Mouse (Mus musculus) forebrain, embryonic 10.5 days (tissue): ENCODE measurements around the gene Zfp493. TPM values are rescaled to one million over a fixed set of nuclear protein-coding genes. Genes with fewer than 3 reads are reported as not detected.
"Not testable (repeated sequence)": the region's sequence is repeated elsewhere in the genome, so short reads cannot be mapped to it uniquely, and the experiment has no call there.

Source experiments
- DNase-seq: peaks from one replicate; pipeline ENCODE4 v3.0.0-alpha.2; 2017; ENCODE audit warnings: low spot score; ENCODE audit errors: extremely low spot score
- H3K27ac ChIP-seq: fragments of 300-500 bp; sonication (generic); 2 replicates; pipeline ENCODE4 v1.5.1; 2016; ENCODE audit warnings: mild to moderate bottlenecking
- H3K27me3 ChIP-seq: fragments of 300-500 bp; sonication (generic); 2 replicates; pipeline ENCODE4 v1.6.1; 2016; ENCODE audit warnings: mild to moderate bottlenecking; ENCODE audit not compliant: poor library complexity, severe bottlenecking
- H3K36me3 ChIP-seq: fragments of 300-500 bp; sonication (generic); replicated peaks from 2 replicates; pipeline ENCODE4 v1.6.1; 2016; ENCODE audit warnings: mild to moderate bottlenecking, moderate library complexity
- H3K4me1 ChIP-seq: fragments of 300-500 bp; sonication (generic); 2 replicates; pipeline ENCODE4 v1.6.1; 2016
- H3K4me3 ChIP-seq: fragments of 300-500 bp; sonication (generic); 2 replicates; pipeline ENCODE4 v1.5.1; 2016; ENCODE audit warnings: mild to moderate bottlenecking, moderate library complexity
- H3K9me3 ChIP-seq: fragments of 300-500 bp; sonication (generic); 2 replicates; pipeline ENCODE4 v1.6.1; 2016; ENCODE audit warnings: mild to moderate bottlenecking, moderate library complexity
- WGBS: fragments of 180-500 bp; shearing (Covaris S2); methylation state at CpG from one replicate; pipeline ENCODE4 v1.1.7; 2016; 5-methylcytosine and 5-hydroxymethylcytosine counted together
- polyA plus RNA-seq: library from polyadenylated mRNA; unstranded; fragments of >200 nt; fragmentation: Nextera tagmentation; extraction: Ambion mirVana; gene quantifications from 2 replicates; pipeline ENCODE4 v1.2.1, GENCODE M21; 2016

The Zfp493 gene
- 4.3 and 4.6 TPM in 2 replicates for polyA plus RNA-seq

- DNase-seq = peak; percentile 56
- Histone ChIP-seq H3K4me1 (peaks cover 8% of the 10 kb centered on the region), H3K27ac (peak within 1 kb of the TSS; percentile 82), H3K27me3 (no peaks in the 10 kb centered on the region), H3K4me3 (peak within 1 kb of the TSS; percentile 61), H3K36me3 (peaks cover 6% of the 10 kb centered on the region), H3K9me3 (peaks cover 4% of the 10 kb centered on the region; the same call in 1 of the 2 replicates)
- WGBS = 8% methylated on average over 26 of the region's 26 CpGs
These were observed at the start of gene Zfp493 for GRCm38 (mm10) chr13:67779265-67780221. Zfp493 (plus strand) TSS chr13:67779693.

- H3K4me1 ChIP-seq, H3K36me3 ChIP-seq, DNase-seq, H3K27ac ChIP-seq, H3K4me3 ChIP-seq, H3K27me3 ChIP-seq: not testable (repeated sequence)
- H3K9me3 ChIP-seq = peaks cover 28% of the 10 kb centered on the region
- WGBS = 93% methylated on average over 9 of the region's 9 CpGs
These were observed 45.1 kb upstream of the Zfp493 start for GRCm38 (mm10) chr13:67734391-67734790.

- Histone ChIP-seq H3K36me3 (peaks cover 12% of the 10 kb centered on the region), H3K9me3 (peaks cover 12% of the 10 kb centered on the region), H3K4me1 (no peaks in the 10 kb centered on the region), H3K4me3 (no peak overlapping the region), H3K27me3 (no peaks in the 10 kb centered on the region), H3K27ac (no peak overlapping the region)
- DNase-seq = no peak
- WGBS = 93% methylated on average over 3 of the region's 3 CpGs
These were observed 36.6 kb upstream of the Zfp493 start for GRCm38 (mm10) chr13:67742941-67743340.

- 91% methylated on average over 9 of the region's 9 CpGs for WGBS
- H3K4me3 ChIP-seq = no peak overlapping the region
- H3K36me3 ChIP-seq = peaks cover 22% of the 10 kb centered on the region
- peaks cover 21% of the 10 kb centered on the region for H3K9me3 ChIP-seq
- H3K27ac ChIP-seq = no peak overlapping the region
- no peaks in the 10 kb centered on the region for H3K4me1 ChIP-seq
- DNase-seq = no peak
- H3K27me3 ChIP-seq = no peaks in the 10 kb centered on the region
These were observed 35.6 kb upstream of the Zfp493 start for GRCm38 (mm10) chr13:67743896-67744295.

- Histone ChIP-seq H3K27me3 (no peaks in the 10 kb centered on the region), H3K4me3 (peak within 1 kb of the TSS; percentile 75), H3K36me3 (peaks cover 14% of the 10 kb centered on the region), H3K27ac (peak within 1 kb of the TSS; percentile 88), H3K4me1 (peaks cover 6% of the 10 kb centered on the region), H3K9me3 (no peaks in the 10 kb centered on the region)
- peak; percentile 65 for DNase-seq
- WGBS = 9% methylated on average over 24 of the region's 24 CpGs
These were observed 24.9 kb upstream of the Zfp493 start, which contains the start of gene Zfp85 for GRCm38 (mm10) chr13:67754333-67755306. Zfp85 (minus strand) TSS chr13:67755228.

GRCm38 (mm10) chr13:67755761-67756160, 23.7 kb upstream of the Zfp493 start:
- no peak overlapping the region for H3K27ac ChIP-seq
- H3K4me1 ChIP-seq = peaks cover 6% of the 10 kb centered on the region
- DNase-seq = no peak
- no peaks in the 10 kb centered on the region for H3K9me3 ChIP-seq
- no peak overlapping the region for H3K4me3 ChIP-seq
- no peaks in the 10 kb centered on the region for H3K27me3 ChIP-seq
- peaks cover 8% of the 10 kb centered on the region for H3K36me3 ChIP-seq
- 89% methylated on average over 6 of the region's 6 CpGs for WGBS

- DNase-seq = no peak
- WGBS = 87% methylated on average over 1 of the region's 1 CpGs
- Histone ChIP-seq H3K4me1 (no peaks in the 10 kb centered on the region), H3K36me3 (no peaks in the 10 kb centered on the region), H3K9me3 (no peaks in the 10 kb centered on the region), H3K27ac (no peak overlapping the region), H3K27me3 (no peaks in the 10 kb centered on the region), H3K4me3 (no peak overlapping the region)
These were observed 19.5 kb upstream of the Zfp493 start for GRCm38 (mm10) chr13:67759966-67760365.

DNA sequence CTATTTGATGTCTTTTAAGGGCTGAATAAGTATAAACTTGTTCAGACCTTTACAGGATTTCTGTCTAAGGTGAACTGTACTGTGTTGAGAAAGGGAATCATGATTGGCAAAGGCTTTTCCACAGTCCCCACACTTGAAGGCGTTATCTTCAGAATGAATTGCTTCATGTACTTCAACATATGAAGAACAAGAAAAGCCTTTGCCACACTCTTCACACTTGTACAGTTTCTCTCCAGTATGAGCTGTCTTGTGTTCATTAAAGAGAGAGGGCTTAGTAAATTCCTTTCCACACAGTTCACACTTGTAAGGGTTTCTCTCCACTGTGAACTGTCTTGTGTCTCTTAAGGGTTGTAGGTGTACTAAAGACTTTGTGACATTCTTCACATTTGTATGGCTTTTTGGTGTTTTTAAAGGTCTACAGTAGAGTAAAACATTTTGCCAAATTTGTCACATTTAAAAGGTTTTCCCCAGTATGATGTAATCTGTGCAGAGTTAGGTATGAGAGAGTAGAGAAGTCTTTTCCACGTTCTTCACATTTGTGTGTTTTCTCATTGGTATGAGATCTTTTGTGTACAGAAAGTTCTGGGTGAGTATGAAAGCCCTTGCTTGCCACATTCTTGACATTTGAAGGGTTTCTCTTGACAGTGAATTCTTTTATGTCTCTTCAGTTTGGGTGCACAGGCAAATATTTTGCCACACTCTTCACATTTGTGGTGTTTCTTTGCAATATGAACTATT, 16.3 kb upstream of the Zfp493 start:
- no peaks in the 10 kb centered on the region for H3K36me3 ChIP-seq
- H3K27me3 ChIP-seq = no peaks in the 10 kb centered on the region
- WGBS = 88% methylated on average over 2 of the region's 2 CpGs
- H3K4me3 ChIP-seq = no peak overlapping the region
- DNase-seq = no peak
- H3K27ac ChIP-seq = no peak overlapping the region
- no peaks in the 10 kb centered on the region for H3K4me1 ChIP-seq
- H3K9me3 ChIP-seq = no peaks in the 10 kb centered on the region

GRCm38 (mm10) chr13:67791921-67792455, 12.5 kb downstream of the Zfp493 start:
- H3K27ac ChIP-seq = no peak overlapping the region
- WGBS = 92% methylated on average over 10 of the region's 10 CpGs
- H3K4me3 ChIP-seq = no peak overlapping the region
- H3K4me1 ChIP-seq = no peaks in the 10 kb centered on the region
- DNase-seq = no peak
- no peaks in the 10 kb centered on the region for H3K27me3 ChIP-seq
- peaks cover 19% of the 10 kb centered on the region; the same call in 1 of the 2 replicates for H3K9me3 ChIP-seq
- peaks cover 38% of the 10 kb centered on the region for H3K36me3 ChIP-seq

DNA sequence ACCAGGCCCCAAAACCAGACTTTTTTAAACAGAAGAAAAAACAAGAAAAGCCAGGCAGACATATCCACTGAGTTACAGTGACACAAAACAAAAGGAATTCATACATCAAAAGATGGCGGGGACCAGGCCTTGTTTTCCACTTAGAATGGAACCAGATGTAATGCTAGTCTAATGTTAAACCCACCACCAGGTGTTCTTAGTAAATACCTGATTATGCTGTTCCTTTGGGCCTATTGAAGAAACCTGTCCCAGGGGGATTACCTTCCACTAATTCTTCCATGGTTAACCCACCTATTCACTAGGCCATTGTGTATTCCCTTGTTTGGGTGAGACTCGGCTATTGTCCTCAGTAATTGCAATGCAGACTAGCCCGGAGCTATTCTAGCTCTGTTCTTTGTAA, 19.1 kb downstream of the Zfp493 start:
- Histone ChIP-seq H3K4me1 (no peaks in the 10 kb centered on the region), H3K36me3 (no peaks in the 10 kb centered on the region), H3K9me3 (no peaks in the 10 kb centered on the region), H3K4me3 (no peak overlapping the region), H3K27ac (no peak overlapping the region), H3K27me3 (no peaks in the 10 kb centered on the region)
- DNase-seq = no peak
- WGBS = 60% methylated on average over 3 of the region's 3 CpGs

- not testable (repeated sequence) for H3K36me3 ChIP-seq, H3K27me3 ChIP-seq, H3K4me3 ChIP-seq, DNase-seq, H3K4me1 ChIP-seq, H3K27ac ChIP-seq, H3K9me3 ChIP-seq
- WGBS = 79% methylated on average over 3 of the region's 3 CpGs
These were observed 19.7 kb downstream of the Zfp493 start for GRCm38 (mm10) chr13:67799151-67799550.
